Mouse (Mus musculus): ENCODE measurements around the gene Ppp2r5a. TPM values are rescaled to one million over a fixed set of nuclear protein-coding genes. Genes with fewer than 3 reads are reported as not detected.

The Ppp2r5a gene
- polyA plus RNA-seq (2016; fragmentation: Nextera tagmentation; extraction: Ambion mirVana): 11.3 and 12.3 TPM in 2 replicates

DNA sequence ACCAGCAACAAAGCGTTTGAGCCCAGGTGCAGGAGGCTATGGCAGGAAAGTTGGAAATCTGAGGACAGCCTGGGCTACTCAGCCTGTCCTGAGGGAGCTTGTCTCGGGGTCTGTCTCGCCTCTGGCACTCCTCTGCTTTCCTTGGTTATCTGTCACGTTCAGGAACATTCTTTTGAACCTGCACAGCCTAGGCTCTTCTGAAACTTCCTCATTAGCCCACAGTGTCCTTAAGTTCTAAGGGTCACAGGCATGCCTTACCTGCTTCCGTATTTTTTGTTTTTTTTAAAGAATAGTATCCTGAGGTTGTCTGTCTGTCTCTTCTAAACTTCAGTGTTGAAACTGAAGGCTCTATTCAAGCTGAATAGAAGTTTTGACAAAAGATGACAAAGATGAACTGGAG is at the start of gene Ppp2r5a:
TSS of gene Ppp2r5a (minus strand) at position 199 of the 400 bp plus-strand sequence.
- no peak within 1 kb of the TSS for H3K27ac ChIP-seq (replicated peaks)
- H3K4me3 ChIP-seq: no peak within 1 kb of the TSS
- no peaks in the 10 kb centered on the region for H3K9me3 ChIP-seq
- H3K27me3 ChIP-seq: no peaks in the 10 kb centered on the region; the same call in 1 of the 2 replicates
- no peak within 1 kb of the TSS for H3K4me2 ChIP-seq (replicated peaks)
- WGBS: 67% methylated on average over 5 of the region's 5 CpGs
- H3K36me3 ChIP-seq: no peaks in the 10 kb centered on the region
- H3K4me1 ChIP-seq: no peaks in the 10 kb centered on the region
- ATAC-seq (ENCODE audit: low FRiP score, low read depth): no peak
- H3K9ac ChIP-seq (replicated peaks): no peak within 1 kb of the TSS

DNA sequence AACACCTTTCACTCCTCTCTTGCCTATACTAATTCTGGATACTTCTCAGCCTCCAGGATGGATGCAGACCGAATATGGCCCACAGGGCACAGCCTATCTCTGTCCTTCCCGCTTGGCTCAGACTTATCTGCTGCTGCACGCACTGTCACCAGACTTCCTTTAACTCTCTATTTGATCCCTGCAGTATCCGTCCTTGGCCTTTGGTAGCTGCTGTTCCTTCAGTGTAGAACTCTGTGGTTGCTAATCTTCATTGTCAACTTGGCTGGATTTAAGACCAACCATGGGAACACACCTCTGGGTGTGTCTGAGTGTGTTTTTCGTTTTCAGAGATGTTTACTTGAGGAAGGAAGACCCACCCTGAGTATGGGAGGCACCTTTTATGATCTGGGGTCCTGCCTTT is 47.5 kb upstream of the Ppp2r5a start:
- ATAC-seq (ENCODE audit: low FRiP score, low read depth): no peak
- WGBS: 79% methylated on average over 5 of the region's 5 CpGs
- H3K36me3 ChIP-seq: no peaks in the 10 kb centered on the region
- no peak overlapping the region for H3K4me2 ChIP-seq (replicated peaks)
- no peaks in the 10 kb centered on the region for H3K4me1 ChIP-seq
- no peak overlapping the region for H3K27ac ChIP-seq (replicated peaks)
- no peak overlapping the region for H3K9ac ChIP-seq (replicated peaks)
- no peaks in the 10 kb centered on the region for H3K9me3 ChIP-seq
- no peaks in the 10 kb centered on the region for H3K27me3 ChIP-seq
- H3K4me3 ChIP-seq: no peak overlapping the region

DNA sequence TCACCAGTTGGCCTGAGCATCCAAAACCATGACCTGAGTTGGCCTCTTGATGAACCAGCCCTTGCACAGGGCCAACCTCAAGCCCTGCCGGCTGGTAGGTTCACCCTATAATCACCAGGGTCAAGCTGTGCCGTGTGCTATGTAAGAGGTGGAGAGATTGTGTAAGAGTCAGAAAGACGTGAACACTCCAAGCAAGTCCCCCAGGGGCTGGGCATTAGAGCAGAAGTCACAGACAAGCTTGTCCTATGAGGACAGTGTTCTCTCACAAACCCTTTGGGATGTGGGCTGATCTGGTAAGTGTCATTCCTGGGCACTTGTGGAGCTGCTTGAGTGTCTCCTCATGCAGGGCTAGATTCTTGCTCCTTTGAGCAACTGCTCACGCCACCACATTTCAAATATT is 46.5 kb upstream of the Ppp2r5a start:
- Histone ChIP-seq H3K4me3 (no peak overlapping the region), H3K36me3 (no peaks in the 10 kb centered on the region), H3K27me3 (no peaks in the 10 kb centered on the region), H3K27ac (replicated peaks) (no peak overlapping the region), H3K9me3 (no peaks in the 10 kb centered on the region), H3K4me1 (no peaks in the 10 kb centered on the region), H3K4me2 (replicated peaks) (no peak overlapping the region), H3K9ac (replicated peaks) (no peak overlapping the region)
- WGBS: 93% methylated on average over 4 of the region's 4 CpGs
- ATAC-seq (ENCODE audit: low FRiP score, low read depth): no peak

DNA sequence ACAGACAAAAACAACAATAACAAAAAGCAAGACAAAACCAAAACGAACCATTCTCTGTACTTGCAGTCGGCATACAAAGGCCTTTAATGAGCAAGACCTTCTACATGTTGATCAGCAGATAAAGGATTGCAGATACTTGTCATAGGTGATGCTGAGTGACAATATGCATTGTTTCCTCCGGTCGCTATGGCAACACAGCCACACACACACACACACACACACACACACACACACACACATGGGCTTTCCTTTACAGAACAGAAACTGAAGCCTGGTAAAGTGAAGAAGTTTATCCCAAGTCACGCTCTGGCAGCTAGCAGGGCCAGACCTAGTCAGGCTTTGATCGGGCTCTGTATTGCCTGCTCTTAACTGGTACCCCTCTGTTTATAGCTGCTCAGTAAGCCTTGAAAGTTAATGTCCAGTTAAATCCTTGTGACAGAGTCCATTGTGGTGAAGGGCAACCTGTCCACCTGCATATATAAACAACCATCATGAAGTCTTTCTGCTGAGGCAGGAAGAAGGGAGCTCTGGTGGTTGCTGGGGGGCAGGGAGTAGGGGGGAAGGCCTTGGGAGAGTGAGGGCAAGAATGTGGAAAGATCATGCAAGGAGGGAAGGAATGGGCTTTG is 44.4 kb upstream of the Ppp2r5a start:
- no peak overlapping the region for H3K27ac ChIP-seq (replicated peaks)
- no peaks in the 10 kb centered on the region for H3K4me1 ChIP-seq
- no peak overlapping the region for H3K4me2 ChIP-seq (replicated peaks)
- no peak overlapping the region for H3K4me3 ChIP-seq
- no peaks in the 10 kb centered on the region for H3K36me3 ChIP-seq
- H3K9me3 ChIP-seq: no peaks in the 10 kb centered on the region
- H3K9ac ChIP-seq (replicated peaks): no peak overlapping the region
- H3K27me3 ChIP-seq: no peaks in the 10 kb centered on the region
- ATAC-seq (ENCODE audit: low FRiP score, low read depth): no peak
- 77% methylated on average over 6 of the region's 6 CpGs for WGBS

DNA sequence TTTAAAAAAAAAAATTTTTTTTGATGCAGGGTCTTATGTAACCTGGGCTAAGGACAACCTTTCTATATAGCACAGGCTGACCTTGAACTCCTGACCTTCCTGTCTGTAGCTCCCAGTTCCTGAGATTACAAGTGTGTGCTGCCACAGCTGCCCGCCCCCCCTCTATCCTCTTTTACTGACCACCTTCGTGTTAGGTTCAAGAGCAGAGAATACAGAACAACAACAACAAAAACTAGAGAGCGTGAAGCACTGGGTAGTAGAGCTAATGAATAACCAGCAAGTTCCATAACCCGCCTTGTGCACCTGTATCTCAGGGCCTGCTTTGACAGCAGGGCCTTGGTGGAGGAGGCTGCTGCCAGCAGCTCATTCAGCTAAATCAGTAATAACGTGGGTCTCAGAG is 43.2 kb upstream of the Ppp2r5a start:
- no peaks in the 10 kb centered on the region for H3K27me3 ChIP-seq
- H3K4me1 ChIP-seq: no peaks in the 10 kb centered on the region
- no peak overlapping the region for H3K4me3 ChIP-seq
- no peak overlapping the region for H3K9ac ChIP-seq (replicated peaks)
- no peak overlapping the region for H3K27ac ChIP-seq (replicated peaks)
- H3K9me3 ChIP-seq: no peaks in the 10 kb centered on the region
- H3K36me3 ChIP-seq: no peaks in the 10 kb centered on the region
- ATAC-seq (ENCODE audit: low FRiP score, low read depth): no peak
- WGBS: 88% methylated on average over 5 of the region's 5 CpGs
- H3K4me2 ChIP-seq (replicated peaks): no peak overlapping the region

DNA sequence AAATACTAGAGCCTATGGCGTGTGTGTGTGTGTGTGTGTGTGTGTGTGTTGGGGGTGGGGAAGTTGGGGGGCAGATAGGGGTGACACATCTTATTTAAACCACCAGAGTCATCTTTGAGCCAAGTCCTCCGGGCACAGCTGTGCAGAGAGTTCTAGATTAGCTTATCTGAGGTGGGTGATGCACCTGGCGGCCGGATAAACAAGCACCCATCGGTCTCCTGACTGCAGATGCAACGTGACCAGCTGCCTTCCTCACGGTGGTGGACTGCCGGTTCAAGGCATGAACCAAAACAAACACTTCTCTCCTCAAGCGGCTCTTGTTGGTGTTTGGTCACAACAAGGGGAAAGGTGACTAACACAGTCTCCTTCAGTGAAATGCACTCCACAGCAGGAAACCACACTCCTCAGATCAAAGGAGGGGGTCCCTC is 42.8 kb upstream of the Ppp2r5a start:
- H3K4me1 ChIP-seq: no peaks in the 10 kb centered on the region
- 74% methylated on average over 9 of the region's 9 CpGs for WGBS
- no peaks in the 10 kb centered on the region for H3K9me3 ChIP-seq
- no peak overlapping the region for H3K27ac ChIP-seq (replicated peaks)
- H3K27me3 ChIP-seq: no peaks in the 10 kb centered on the region
- no peak for ATAC-seq (ENCODE audit: low FRiP score, low read depth)
- no peak overlapping the region for H3K4me2 ChIP-seq (replicated peaks)
- no peak overlapping the region for H3K9ac ChIP-seq (replicated peaks)
- H3K4me3 ChIP-seq: no peak overlapping the region
- H3K36me3 ChIP-seq: no peaks in the 10 kb centered on the region

DNA sequence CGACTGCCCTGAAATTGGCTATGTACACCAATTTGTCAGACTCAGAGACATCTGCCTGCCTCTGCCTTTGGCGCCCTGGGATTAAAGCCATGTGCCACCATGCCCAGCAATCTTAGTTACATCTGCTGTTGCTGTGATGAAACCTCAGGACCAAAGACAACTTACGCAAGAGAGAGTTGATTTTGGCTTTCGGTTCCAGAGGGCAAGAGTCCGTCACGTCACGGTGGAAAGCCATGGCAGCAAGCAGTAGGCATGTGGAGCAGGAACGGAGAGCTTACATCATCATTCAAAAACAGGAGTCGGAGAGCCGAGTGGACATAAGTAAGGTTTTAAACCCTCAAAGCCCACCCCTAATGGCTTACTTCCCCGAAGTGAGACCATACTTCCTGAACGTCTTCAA is 42.3 kb upstream of the Ppp2r5a start:
- ATAC-seq (ENCODE audit: low FRiP score, low read depth): no peak
- H3K27me3 ChIP-seq: no peaks in the 10 kb centered on the region
- 89% methylated on average over 12 of the region's 12 CpGs for WGBS
- no peak overlapping the region for H3K9ac ChIP-seq (replicated peaks)
- no peak overlapping the region for H3K4me2 ChIP-seq (replicated peaks)
- H3K27ac ChIP-seq (replicated peaks): no peak overlapping the region
- no peak overlapping the region for H3K4me3 ChIP-seq
- no peaks in the 10 kb centered on the region for H3K36me3 ChIP-seq
- no peaks in the 10 kb centered on the region for H3K4me1 ChIP-seq
- no peaks in the 10 kb centered on the region for H3K9me3 ChIP-seq

DNA sequence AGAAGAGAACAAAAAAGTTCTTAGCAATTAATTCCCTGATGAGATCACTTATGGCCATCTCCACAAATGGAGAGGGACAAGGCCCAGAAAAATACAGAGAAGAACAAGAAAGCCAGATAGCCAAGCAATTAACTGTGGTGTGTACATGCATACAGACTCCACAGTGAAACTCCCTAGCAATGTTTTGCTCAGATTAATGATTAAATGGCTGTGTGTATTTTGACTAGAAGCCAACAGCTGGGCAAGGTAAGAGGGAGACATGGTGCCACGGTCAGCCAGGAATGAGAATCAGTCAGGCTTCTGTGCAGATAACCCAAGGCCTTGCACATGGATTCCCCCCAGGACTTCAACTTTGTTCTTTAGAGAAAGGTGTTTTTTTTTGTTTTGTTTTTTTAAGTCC is 41.4 kb upstream of the Ppp2r5a start:
- WGBS: 59% methylated on average over 1 of the region's 1 CpGs
- no peak for ATAC-seq (ENCODE audit: low FRiP score, low read depth)

DNA sequence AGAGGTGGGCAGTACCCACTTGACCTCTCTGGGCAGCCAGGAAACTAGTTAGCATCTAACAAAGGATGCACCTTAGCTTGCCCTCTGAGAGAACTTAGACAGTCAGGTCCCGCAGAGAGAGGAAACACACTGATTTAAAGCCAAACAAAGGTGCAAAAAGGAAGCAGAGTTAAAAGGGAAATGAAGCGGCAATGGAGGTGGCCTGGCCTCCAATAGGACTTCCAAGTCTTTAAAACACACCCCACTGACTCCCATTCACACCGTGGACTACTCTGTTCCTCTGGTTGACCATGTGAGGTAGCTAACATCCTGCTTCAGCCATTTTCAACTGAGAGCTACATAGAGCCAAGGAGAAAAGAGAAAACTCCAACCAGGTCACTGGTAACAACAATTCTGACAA is 35.9 kb upstream of the Ppp2r5a start:
- Histone ChIP-seq H3K9ac (replicated peaks) (no peak overlapping the region), H3K27me3 (no peaks in the 10 kb centered on the region), H3K27ac (replicated peaks) (no peak overlapping the region), H3K36me3 (no peaks in the 10 kb centered on the region), H3K4me1 (peaks cover 20% of the 10 kb centered on the region), H3K9me3 (no peaks in the 10 kb centered on the region), H3K4me2 (replicated peaks) (no peak overlapping the region), H3K4me3 (no peak overlapping the region)
- WGBS: 74% methylated on average over 3 of the region's 3 CpGs
- ATAC-seq (ENCODE audit: low FRiP score, low read depth): no peak

More for the DNA sequence above, 41.4 kb upstream of the Ppp2r5a start:
- H3K4me2 ChIP-seq (replicated peaks): no peak overlapping the region
- no peaks in the 10 kb centered on the region for H3K36me3 ChIP-seq
- H3K9me3 ChIP-seq: no peaks in the 10 kb centered on the region
- H3K4me1 ChIP-seq: no peaks in the 10 kb centered on the region
- H3K4me3 ChIP-seq: no peak overlapping the region
- no peaks in the 10 kb centered on the region for H3K27me3 ChIP-seq
- no peak overlapping the region for H3K9ac ChIP-seq (replicated peaks)
- no peak overlapping the region for H3K27ac ChIP-seq (replicated peaks)

DNA sequence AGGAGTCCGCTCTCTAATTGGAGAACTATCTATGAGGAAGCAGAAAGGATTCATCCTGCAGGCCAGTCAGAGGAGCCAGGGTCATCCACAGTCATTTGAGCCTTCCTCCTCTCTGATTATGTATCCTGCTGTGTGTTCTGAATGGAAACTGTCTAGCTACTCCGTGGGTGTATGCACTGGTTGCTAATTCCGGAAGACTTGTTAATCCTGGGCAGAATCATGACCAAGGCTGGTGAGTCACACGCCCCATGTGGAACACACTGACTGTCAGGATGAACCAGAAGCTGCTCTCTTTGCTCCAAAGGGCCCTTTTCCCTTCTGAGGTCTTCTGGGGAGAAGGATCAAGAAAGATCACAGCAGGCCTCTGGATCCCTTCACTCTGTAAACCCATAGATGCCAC is 35.5 kb upstream of the Ppp2r5a start:
- no peak overlapping the region for H3K9ac ChIP-seq (replicated peaks)
- no peak for ATAC-seq (ENCODE audit: low FRiP score, low read depth)
- H3K9me3 ChIP-seq: no peaks in the 10 kb centered on the region
- no peak overlapping the region for H3K27ac ChIP-seq (replicated peaks)
- H3K4me2 ChIP-seq (replicated peaks): no peak overlapping the region
- no peaks in the 10 kb centered on the region for H3K36me3 ChIP-seq
- no peaks in the 10 kb centered on the region for H3K27me3 ChIP-seq
- WGBS: 50% methylated on average over 4 of the region's 4 CpGs
- H3K4me3 ChIP-seq: no peak overlapping the region
- peaks cover 20% of the 10 kb centered on the region for H3K4me1 ChIP-seq

DNA sequence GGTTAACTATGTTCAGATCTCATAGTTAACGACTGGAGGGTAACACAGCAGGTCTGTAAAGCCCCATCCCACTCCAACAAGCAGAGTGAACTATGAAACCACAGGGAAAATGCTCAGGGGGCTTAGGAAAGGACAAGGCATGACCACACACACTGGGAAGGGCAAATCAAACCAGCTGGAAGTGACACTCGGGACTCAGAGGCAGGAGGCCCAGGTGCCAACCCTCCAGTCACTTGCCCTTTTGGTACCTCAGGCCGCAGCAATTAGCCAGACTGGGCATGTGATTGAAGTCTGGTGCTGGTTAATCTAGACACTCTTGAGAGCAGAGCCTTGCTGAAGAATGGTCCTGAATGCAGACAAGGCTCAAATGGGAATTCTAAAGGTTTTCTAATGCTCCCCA is 33.6 kb upstream of the Ppp2r5a start:
- Histone ChIP-seq H3K4me3 (no peak overlapping the region), H3K9me3 (no peaks in the 10 kb centered on the region), H3K36me3 (no peaks in the 10 kb centered on the region), H3K27ac (replicated peaks) (no peak overlapping the region), H3K9ac (replicated peaks) (no peak overlapping the region), H3K4me2 (replicated peaks) (no peak overlapping the region), H3K4me1 (peaks cover 20% of the 10 kb centered on the region), H3K27me3 (no peaks in the 10 kb centered on the region)
- WGBS: 26% methylated on average over 3 of the region's 3 CpGs
- no peak for ATAC-seq (ENCODE audit: low FRiP score, low read depth)

DNA sequence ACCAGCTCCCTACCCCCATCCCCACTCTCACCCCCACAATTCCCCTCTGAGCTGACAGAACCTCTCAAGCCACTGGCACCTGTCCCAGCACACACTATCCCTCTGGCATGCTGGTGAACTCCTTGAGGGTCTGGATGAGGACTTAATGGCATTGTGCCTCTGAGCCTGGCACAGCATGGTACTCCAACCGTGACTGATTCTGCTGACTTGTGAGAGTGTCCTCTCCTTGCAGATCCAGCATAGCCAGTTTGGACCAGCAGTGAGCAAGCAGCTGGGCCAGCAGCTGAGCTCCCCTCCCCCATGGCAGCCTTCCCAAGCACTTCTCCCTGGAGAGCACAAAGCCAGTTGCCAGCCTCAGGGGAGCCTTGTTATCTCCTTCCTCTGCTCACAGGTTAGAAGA is 32.3 kb upstream of the Ppp2r5a start:
- Histone ChIP-seq H3K9ac (replicated peaks) (no peak overlapping the region), H3K4me1 (peaks cover 20% of the 10 kb centered on the region), H3K36me3 (no peaks in the 10 kb centered on the region), H3K4me3 (no peak overlapping the region), H3K9me3 (no peaks in the 10 kb centered on the region), H3K27me3 (no peaks in the 10 kb centered on the region), H3K4me2 (replicated peaks) (no peak overlapping the region), H3K27ac (replicated peaks) (no peak overlapping the region)
- peak; percentile 9; the same call in 1 of the 2 replicates for ATAC-seq (ENCODE audit: low FRiP score, low read depth)
- WGBS: 4% methylated on average over 1 of the region's 1 CpGs

DNA sequence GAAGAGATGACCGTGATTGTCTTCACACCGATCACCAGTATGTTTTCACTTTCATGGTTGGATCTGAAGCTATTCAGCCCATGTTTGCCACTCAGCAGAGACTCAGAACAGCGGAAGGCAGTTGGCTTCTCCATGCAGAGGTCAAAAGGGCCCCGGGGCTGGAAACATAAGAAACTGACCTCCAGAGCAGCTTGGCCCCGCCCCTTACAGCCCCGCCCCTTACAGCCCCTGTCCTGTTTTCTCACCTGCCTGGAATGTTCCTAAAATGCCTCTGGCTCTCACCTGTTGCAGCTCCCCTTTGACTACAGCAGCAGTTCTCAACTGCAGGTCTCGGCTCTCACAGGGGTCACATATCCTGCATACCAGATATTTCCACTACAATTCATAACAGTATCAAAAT is 29.5 kb upstream of the Ppp2r5a start:
- no peaks in the 10 kb centered on the region for H3K36me3 ChIP-seq
- H3K9me3 ChIP-seq: no peaks in the 10 kb centered on the region
- WGBS: 54% methylated on average over 7 of the region's 7 CpGs
- no peak for ATAC-seq (ENCODE audit: low FRiP score, low read depth)
- H3K9ac ChIP-seq (replicated peaks): no peak overlapping the region
- H3K4me2 ChIP-seq (replicated peaks): no peak overlapping the region
- no peaks in the 10 kb centered on the region for H3K27me3 ChIP-seq
- no peak overlapping the region for H3K27ac ChIP-seq (replicated peaks)
- H3K4me3 ChIP-seq: no peak overlapping the region
- H3K4me1 ChIP-seq: peaks cover 20% of the 10 kb centered on the region

Measured in midbrain, embryonic 12.5 days (tissue).